Mouse (Mus musculus): ENCODE measurements around the gene Sash3. TPM values are rescaled to one million over a fixed set of nuclear protein-coding genes. Genes with fewer than 3 reads are reported as not detected.
A peak's percentile ranks its signal among the peaks of the same experiment; 100 is the strongest.
"Not testable (repeated sequence)": the region's sequence is repeated elsewhere in the genome, so short reads cannot be mapped to it uniquely, and the experiment has no call there.

The Sash3 gene
- polyA plus RNA-seq, 1 experiment from 2014 or later: 0.94 TPM

- Histone ChIP-seq H3K27me3 (no peaks in the 10 kb centered on the region), H3K4me1 (peaks cover 22% of the 10 kb centered on the region; the same call in 1 of the 2 replicates), H3K4me3 (peak within 1 kb of the TSS; percentile 71), H3K27ac (replicated peaks) (peak within 1 kb of the TSS; percentile 65), H3K9me3 (no peaks in the 10 kb centered on the region), H3K36me3 (no peaks in the 10 kb centered on the region), H3K4me2 (replicated peaks) (peak within 1 kb of the TSS; percentile 47), H3K9ac (replicated peaks) (peak within 1 kb of the TSS; percentile 56)
- ATAC-seq (replicated peaks): peak; percentile 99
- 14% methylated on average over 34 of the region's 34 CpGs for WGBS
Measured at GRCm38 (mm10) chrX:48208519-48209185, 62.4 kb downstream of the Sash3 start, which contains the start of gene Zdhhc9. TSS of gene Zdhhc9 (minus strand) at chrX:48208878.

- peaks cover 17% of the 10 kb centered on the region; the same call in 1 of the 2 replicates for H3K4me1 ChIP-seq
- not testable (repeated sequence) for H3K27ac ChIP-seq (replicated peaks); H3K27me3 ChIP-seq; H3K9me3 ChIP-seq; H3K4me3 ChIP-seq; H3K36me3 ChIP-seq; H3K4me2 ChIP-seq (replicated peaks); H3K9ac ChIP-seq (replicated peaks); ATAC-seq (replicated peaks)
- WGBS: 61% methylated on average over 4 of the region's 4 CpGs
Measured at GRCm38 (mm10) chrX:48209746-48210145, 63.5 kb downstream of the Sash3 start.

Other genes with a start within 250 kb of the Sash3 start
- gene Ocrl, start 234.0 kb upstream of the Sash3 start, polyA plus RNA-seq (2015; fragmentation: Nextera tagmentation; extraction: Ambion mirVana): 23.9 and 24.6 TPM in 2 replicates
- gene Apln, start 111.6 kb upstream of the Sash3 start, polyA plus RNA-seq (2015; fragmentation: Nextera tagmentation; extraction: Ambion mirVana): 4.6 and 5.1 TPM in 2 replicates
- 0.56 and 0.59 TPM in 2 replicates for gene Xpnpep2, start 37.7 kb upstream of the Sash3 start, polyA plus RNA-seq (2015; fragmentation: Nextera tagmentation; extraction: Ambion mirVana)
- 7.6 and 9.7 TPM in 2 replicates for gene Zdhhc9, start 62.4 kb downstream of the Sash3 start, polyA plus RNA-seq (2015; fragmentation: Nextera tagmentation; extraction: Ambion mirVana)
- 18.7 and 19.2 TPM in 2 replicates for gene Utp14a, start 110.4 kb downstream of the Sash3 start, polyA plus RNA-seq (2015; fragmentation: Nextera tagmentation; extraction: Ambion mirVana)
- gene Bcorl1, start 194.9 kb downstream of the Sash3 start, polyA plus RNA-seq (2015; fragmentation: Nextera tagmentation; extraction: Ambion mirVana): 6.5 and 7.5 TPM in 2 replicates

All from forebrain, embryonic 15.5 days (tissue).